Mouse (Mus musculus): Measurements from ENCODE around the gene Saal1. TPM values are rescaled to one million over a fixed set of nuclear protein-coding genes. Genes with fewer than 3 reads are reported as not detected.

Gene Saal1
- 15.4 TPM in 2 replicates for polyA plus RNA-seq (2012; rRNA removed)

DNA sequence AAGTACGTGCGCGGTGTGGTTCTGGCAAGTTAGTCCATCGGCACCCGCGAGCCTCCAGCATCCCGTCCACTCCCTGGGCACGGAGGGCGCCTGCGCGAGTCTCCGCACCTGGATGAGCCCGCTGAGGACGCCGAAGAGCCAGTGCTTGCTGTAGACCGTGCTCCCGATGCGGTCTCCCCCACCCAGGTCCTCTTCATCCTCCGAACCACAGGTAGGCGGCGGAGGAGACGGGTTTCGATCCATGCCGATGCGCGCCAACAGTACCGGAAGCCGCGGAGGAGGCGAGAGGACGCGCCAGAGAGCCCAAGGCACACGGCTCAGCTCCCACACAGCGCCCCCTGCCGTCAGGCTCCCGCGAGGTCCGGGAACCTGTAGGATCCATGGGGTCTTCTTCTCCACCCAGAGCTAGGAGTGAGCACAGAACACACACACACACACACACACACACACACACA lies at the start of gene Saal1:
TSS of gene Saal1 (minus strand) at position 291 of the 455 bp plus-strand sequence.

DNA sequence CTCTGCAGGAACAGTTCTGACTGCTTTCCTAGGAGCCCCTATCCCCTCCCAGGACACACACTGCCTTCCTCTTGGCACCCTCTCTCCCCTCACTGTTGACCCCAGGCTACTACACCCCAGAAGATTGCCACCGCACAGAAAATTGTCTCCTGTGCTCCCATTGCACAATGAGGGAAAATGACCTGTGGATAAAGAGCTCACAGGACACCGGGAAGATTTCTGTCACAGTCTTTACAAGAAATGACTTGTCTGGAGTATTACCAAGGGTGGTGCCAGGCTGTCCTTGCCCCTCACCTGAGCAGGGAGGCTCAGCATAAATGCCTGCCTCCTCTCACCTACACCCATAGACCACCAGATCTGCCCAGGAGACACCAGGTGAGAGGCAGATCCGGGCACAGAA lies 41.0 kb upstream of the Saal1 start, which contains the start of gene Saa2:
TSS of gene Saa2 (plus strand) at position 301 of the 400 bp plus-strand sequence.

DNA sequence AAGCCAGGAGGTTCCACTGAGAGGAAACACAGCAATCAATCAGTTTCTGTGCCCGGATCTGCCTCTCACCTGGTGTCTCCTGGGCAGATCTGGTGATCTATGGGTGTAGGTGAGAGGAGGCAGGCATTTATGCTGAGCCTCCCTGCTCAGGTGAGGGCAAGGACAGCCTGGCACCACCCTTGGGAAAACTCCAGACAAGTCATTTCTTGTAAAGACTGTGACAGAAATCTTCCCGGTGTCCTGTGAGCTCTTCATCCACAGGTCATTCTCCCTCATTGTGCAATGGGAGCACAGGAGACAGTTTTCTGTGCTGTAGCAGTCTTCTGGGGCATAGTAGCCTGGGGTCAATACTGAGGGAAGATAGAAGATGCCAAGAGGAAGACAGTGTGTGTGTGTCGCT lies 32.4 kb upstream of the Saal1 start, which contains the start of gene Saa1:
TSS of gene Saa1 (minus strand) at position 101 of the 400 bp plus-strand sequence.

DNA sequence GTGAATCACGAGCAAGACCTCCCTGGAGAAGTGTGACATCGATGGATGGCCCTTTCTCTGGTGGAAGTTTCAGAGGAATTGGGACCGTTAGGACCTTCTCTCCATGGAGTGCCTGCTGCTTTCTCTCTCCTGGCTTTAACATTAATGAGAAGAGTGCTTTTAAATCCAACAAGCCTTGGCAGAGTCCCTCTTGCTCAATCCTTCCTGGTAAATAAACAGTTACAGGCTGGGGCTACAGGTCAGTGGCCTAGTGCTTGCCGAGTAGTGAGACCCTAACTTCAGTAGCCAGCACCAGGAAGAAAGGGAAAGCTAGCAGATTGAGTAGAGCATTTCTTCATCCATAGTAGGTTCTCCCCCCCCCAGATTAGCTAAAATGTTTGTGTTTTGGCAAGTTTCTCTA lies 22.0 kb upstream of the Saal1 start, which contains the start of gene Saa4:
TSS of gene Saa4 (minus strand) at position 146 of the 400 bp plus-strand sequence.

DNA sequence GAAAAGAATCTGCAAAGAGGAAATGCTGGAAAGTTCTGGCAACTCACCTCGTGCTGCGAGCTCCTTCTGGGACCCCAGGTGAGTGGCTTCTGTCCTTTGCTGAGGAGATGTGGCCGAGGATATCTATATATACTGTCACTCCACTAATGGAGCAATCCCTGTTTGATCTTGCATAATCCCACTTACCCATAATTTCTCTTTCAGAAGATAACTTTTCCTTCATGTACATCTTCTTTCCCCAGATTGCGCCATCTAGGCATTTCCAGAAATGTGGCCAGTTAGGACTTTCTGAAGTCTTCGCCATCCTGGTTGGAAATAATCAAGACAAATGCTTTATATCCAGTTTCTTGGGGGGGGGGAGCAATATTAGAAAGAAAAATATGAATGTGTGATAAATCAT lies 5.1 kb upstream of the Saal1 start, which contains the start of gene Saa3:
TSS of gene Saa3 (minus strand) at position 101 of the 400 bp plus-strand sequence.

DNA sequence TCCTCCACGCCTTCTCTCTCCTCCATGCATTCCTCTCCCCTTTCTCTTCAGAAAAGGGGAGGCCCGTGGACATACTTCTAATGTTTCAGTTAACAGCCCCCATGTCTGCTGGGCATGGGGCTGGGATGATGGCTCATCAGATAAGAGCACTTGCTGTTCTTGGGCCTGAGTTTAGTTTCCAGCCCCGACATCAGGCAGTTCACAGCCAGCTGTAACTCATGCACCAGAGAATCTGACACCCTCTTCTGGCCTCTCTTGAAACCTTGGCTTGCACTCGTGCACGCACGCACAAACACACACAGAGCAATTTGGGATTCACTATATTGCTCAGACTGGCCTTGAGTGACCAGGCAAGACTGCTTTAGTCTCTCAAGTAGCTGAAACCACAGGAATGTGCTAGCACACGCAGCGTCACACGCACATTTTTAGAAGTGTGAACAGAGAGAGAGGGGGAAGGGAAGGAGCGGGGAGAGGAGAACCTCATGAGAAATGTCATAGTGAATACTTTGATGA lies 38.3 kb downstream of the Saal1 start, which contains the start of gene Tph1:
TSS of gene Tph1 (minus strand) at position 378 of the 513 bp plus-strand sequence.

DNA sequence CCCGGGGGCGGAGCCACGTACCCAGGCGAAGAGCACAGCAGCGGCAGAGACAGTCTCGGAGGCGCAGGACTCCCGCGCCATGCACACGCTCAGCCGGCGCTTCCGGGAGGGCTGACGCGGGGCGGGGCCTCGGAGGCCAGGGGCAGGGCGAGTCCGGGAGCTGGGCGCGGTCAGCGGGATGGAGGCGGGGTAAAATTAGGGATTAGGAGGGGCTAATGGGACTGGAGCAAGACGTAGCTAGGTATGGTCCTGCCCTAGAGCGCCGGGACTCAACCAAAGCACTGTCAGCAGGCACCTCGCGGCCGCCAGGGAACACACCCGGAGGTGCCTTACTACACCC lies 70.8 kb downstream of the Saal1 start, which contains the start of gene Sergef:
TSS of gene Sergef (minus strand) at position 116 of the 340 bp plus-strand sequence.

Other genes starting within 250 kb of the Saal1 start
- gene Sergef, start 70.9 kb downstream of the Saal1 start, polyA plus RNA-seq (2012; rRNA removed): 29.4 and 30.6 TPM in 2 replicates
- gene Tph1, start 38.1 kb downstream of the Saal1 start, polyA plus RNA-seq (2012; rRNA removed): 0.14 and 0.26 TPM in 2 replicates
- gene Saa3, start 5.0 kb upstream of the Saal1 start, polyA plus RNA-seq (2012; rRNA removed): 1.1 and 3.2 TPM in 2 replicates
- not detected in 2 replicates for gene Saa4, start 21.9 kb upstream of the Saal1 start, polyA plus RNA-seq (2012; rRNA removed)
- gene Saa1, start 32.3 kb upstream of the Saal1 start, polyA plus RNA-seq (2012; rRNA removed): 0.14 TPM in 1 of 2 replicates, not detected in the other
- gene Saa2, start 41.1 kb upstream of the Saal1 start, polyA plus RNA-seq (2012; rRNA removed): not detected in 2 replicates
- gene Hps5, start 85.4 kb upstream of the Saal1 start, polyA plus RNA-seq (2012; rRNA removed): 29.1 and 30.8 TPM in 2 replicates
- 32.6 and 33.6 TPM in 2 replicates for gene Gtf2h1, start 85.4 kb upstream of the Saal1 start, polyA plus RNA-seq (2012; rRNA removed)
- gene Ldha, start 130.8 kb upstream of the Saal1 start, polyA plus RNA-seq (2012; rRNA removed): 345 and 369 TPM in 2 replicates
- 0.11 and 0.14 TPM in 2 replicates for gene Ldhc, start 150.5 kb upstream of the Saal1 start, polyA plus RNA-seq (2012; rRNA removed)
- 122 and 131 TPM in 2 replicates for gene Tsg101, start 209.3 kb upstream of the Saal1 start, polyA plus RNA-seq (2012; rRNA removed)
- gene Uevld, start 247.8 kb upstream of the Saal1 start, polyA plus RNA-seq (2012; rRNA removed): 7.4 and 8.3 TPM in 2 replicates